Mouse (Mus musculus): ENCODE measurements around the gene Sergef.

Sergef gene

GRCm38 (mm10) chr7:46575897-46576296 lies 63.7 kb downstream of the Sergef start:
- no peak for DNase-seq (ENCODE audit: low spot score in 2 of 2)

- no peak for DNase-seq (ENCODE audit: low spot score in 2 of 2)
Measured at GRCm38 (mm10) chr7:46572803-46573594, 66.6 kb downstream of the Sergef start.

GRCm38 (mm10) chr7:46569509-46569908 lies 70.1 kb downstream of the Sergef start:
- DNase-seq (ENCODE audit: low spot score in 2 of 2) = peak in 1 of 2 experiments; percentile 27

- DNase-seq (ENCODE audit: low spot score in 2 of 2) = no peak
Measured at GRCm38 (mm10) chr7:46566318-46567007, 73.1 kb downstream of the Sergef start.

GRCm38 (mm10) chr7:46565374-46565773 lies 74.2 kb downstream of the Sergef start:
- DNase-seq (ENCODE audit: low spot score in 2 of 2) = no peak

- DNase-seq (ENCODE audit: low spot score in 2 of 2) = no peak
Measured at GRCm38 (mm10) chr7:46563801-46564200, 75.8 kb downstream of the Sergef start.

- DNase-seq (ENCODE audit: low spot score in 2 of 2) = no peak
Measured at GRCm38 (mm10) chr7:46560061-46560460, 79.5 kb downstream of the Sergef start.

- no peak for DNase-seq (ENCODE audit: low spot score in 2 of 2)
Measured at GRCm38 (mm10) chr7:46559643-46560042, 80.0 kb downstream of the Sergef start.

GRCm38 (mm10) chr7:46559006-46559405 lies 80.6 kb downstream of the Sergef start:
- DNase-seq (ENCODE audit: low spot score in 2 of 2) = no peak

- DNase-seq (ENCODE audit: low spot score in 2 of 2) = no peak
Measured at GRCm38 (mm10) chr7:46557996-46558395, 81.6 kb downstream of the Sergef start.

GRCm38 (mm10) chr7:46557387-46557786 lies 82.2 kb downstream of the Sergef start:
- DNase-seq (ENCODE audit: low spot score in 2 of 2) = no peak

GRCm38 (mm10) chr7:46556358-46557118 lies 83.1 kb downstream of the Sergef start:
- no peak for DNase-seq (ENCODE audit: low spot score in 2 of 2)

- no peak for DNase-seq (ENCODE audit: low spot score in 2 of 2)
Measured at GRCm38 (mm10) chr7:46555731-46556130, 83.9 kb downstream of the Sergef start.

- DNase-seq (ENCODE audit: low spot score in 2 of 2) = no peak
Measured at GRCm38 (mm10) chr7:46554855-46555254, 84.8 kb downstream of the Sergef start.

- DNase-seq (ENCODE audit: low spot score in 2 of 2) = no peak
Measured at GRCm38 (mm10) chr7:46554003-46554402, 85.6 kb downstream of the Sergef start.

- DNase-seq (ENCODE audit: low spot score in 2 of 2) = no peak
Measured at GRCm38 (mm10) chr7:46551935-46552752, 87.5 kb downstream of the Sergef start.

GRCm38 (mm10) chr7:46551173-46551572 lies 88.4 kb downstream of the Sergef start:
- no peak for DNase-seq (ENCODE audit: low spot score in 2 of 2)

GRCm38 (mm10) chr7:46548124-46548523 lies 91.5 kb downstream of the Sergef start:
- no peak for DNase-seq (ENCODE audit: low spot score in 2 of 2)

- no peak for DNase-seq (ENCODE audit: low spot score in 2 of 2)
Measured at GRCm38 (mm10) chr7:46547642-46548041, 92.0 kb downstream of the Sergef start.

GRCm38 (mm10) chr7:46546539-46546938 lies 93.1 kb downstream of the Sergef start:
- no peak for DNase-seq (ENCODE audit: low spot score in 2 of 2)

GRCm38 (mm10) chr7:46544195-46544641 lies 95.4 kb downstream of the Sergef start:
- no peak for DNase-seq (ENCODE audit: low spot score in 2 of 2)
